Mouse (Mus musculus) ES-E14 (cell line): ENCODE measurements around the gene Col24a1.

Experiments
- CHD2 ChIP-seq: IDR thresholded peaks from 2 replicates; pipeline ENCODE4 v1.6.1; 2014; ENCODE audit warnings: mild to moderate bottlenecking, low read depth, low read length, inconsistent platforms
- HCFC1 ChIP-seq: IDR thresholded peaks from 2 replicates; pipeline ENCODE4 v1.6.1; 2012; ENCODE audit warnings: low read length, inconsistent platforms, borderline replicate concordance; ENCODE audit not compliant: insufficient read depth
- ZNF384 ChIP-seq: IDR thresholded peaks from 2 replicates; pipeline ENCODE4 v1.6.1; 2012; ENCODE audit warnings: low read depth, low read length, inconsistent platforms

DNA sequence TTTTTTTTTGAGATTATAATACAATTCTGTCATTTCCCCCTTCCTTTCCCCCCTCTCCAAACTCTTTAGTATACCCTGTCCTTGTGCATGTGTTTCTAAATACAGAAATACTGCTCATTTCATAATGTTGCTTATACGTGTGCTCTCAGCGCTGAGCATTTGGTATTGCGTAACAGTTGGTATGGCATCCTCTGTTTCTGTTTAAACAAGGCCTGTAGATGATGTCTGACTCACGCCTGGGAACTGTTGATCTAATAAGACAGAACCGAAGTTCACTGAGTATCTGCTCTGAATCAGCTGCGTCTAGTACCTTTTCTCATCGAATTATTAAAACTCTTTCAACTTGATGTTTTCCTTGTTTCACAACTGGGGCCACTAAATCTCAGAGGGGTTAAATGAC, 24.2 kb upstream of the Col24a1 start:
- TF ChIP-seq ZNF384 = no peak
- TF ChIP-seq CHD2 = no peak
- TF ChIP-seq HCFC1 = no peak
